Mouse (Mus musculus): ENCODE measurements around the gene Pibf1. TPM values are rescaled to one million over a fixed set of nuclear protein-coding genes. Genes with fewer than 3 reads are reported as not detected.
A peak's percentile ranks its signal among the peaks of the same experiment; 100 is the strongest.

Gene Pibf1
- polyA plus RNA-seq, 2 experiments: 2.8 to 5.6 TPM

GRCm38 (mm10) chr14:99244508-99244907 is 145.3 kb downstream of the Pibf1 start:
- no peak overlapping the region for H3K4me2 ChIP-seq (ENCODE audit: low read depth)
- H3K9me3 ChIP-seq (ENCODE audit: control insufficient read depth, low read length): no peaks in the 10 kb centered on the region
- DNase-seq (ENCODE audit: low read depth in 3 of 3, low spot score in 3 of 3): no peak
- no peak for ATAC-seq (ENCODE audit: insufficient read depth)
- WGBS (ENCODE audit: insufficient replicate concordance): 55% methylated on average over 3 of the region's 3 CpGs
- no peak overlapping the region for H3K9ac ChIP-seq (replicated peaks)
- H3K4me3 ChIP-seq (ENCODE audit: insufficient read depth in 1 of 2, low read depth in 2 of 2, low read length in 2 of 2): no peak overlapping the region
- H3K36me3 ChIP-seq (replicated peaks; ENCODE audit: control insufficient read depth, insufficient read depth, low read depth): no peaks in the 10 kb centered on the region
- TF ChIP-seq EP300 (IDR thresholded peaks at IDR 0.05; ENCODE audit: low read depth) (no peak), CTCF (IDR thresholded peaks at IDR 0.05; ENCODE audit: low read depth) (no peak)
- H3K4me1 ChIP-seq (replicated peaks; ENCODE audit: control insufficient read depth in 2 of 2, insufficient read depth in 2 of 2, low read length in 1 of 2): no peaks in the 10 kb centered on the region
- H3K27me3 ChIP-seq (ENCODE audit: control insufficient read depth, insufficient read depth, low read length): no peaks in the 10 kb centered on the region
- H3K27ac ChIP-seq: no peak overlapping the region

- H3K9me3 ChIP-seq (ENCODE audit: control insufficient read depth, low read length): no peaks in the 10 kb centered on the region
- WGBS (ENCODE audit: insufficient replicate concordance): 88% methylated on average over 12 of the region's 12 CpGs
- DNase-seq (ENCODE audit: low read depth in 3 of 3, low spot score in 3 of 3): no peak
- ATAC-seq (ENCODE audit: insufficient read depth): no peak
- no peak overlapping the region for H3K9ac ChIP-seq (replicated peaks)
- no peaks in the 10 kb centered on the region for H3K27me3 ChIP-seq (ENCODE audit: control insufficient read depth, insufficient read depth, low read length)
- H3K36me3 ChIP-seq (replicated peaks; ENCODE audit: control insufficient read depth, insufficient read depth, low read depth): no peaks in the 10 kb centered on the region
- peaks cover 10 to 18% of the 10 kb centered on the region in 2 experiments; a peak in 3 of 4 replicates for H3K4me1 ChIP-seq (replicated peaks; ENCODE audit: control insufficient read depth in 2 of 2, insufficient read depth in 2 of 2, low read length in 1 of 2)
- no peak overlapping the region for H3K27ac ChIP-seq
- no peak overlapping the region for H3K4me3 ChIP-seq (ENCODE audit: insufficient read depth in 1 of 2, low read depth in 2 of 2, low read length in 2 of 2)
- H3K4me2 ChIP-seq (ENCODE audit: low read depth): no peak overlapping the region
- TF ChIP-seq CTCF (IDR thresholded peaks at IDR 0.05; ENCODE audit: low read depth) (no peak), EP300 (IDR thresholded peaks at IDR 0.05; ENCODE audit: low read depth) (no peak)
These were observed 162.8 kb downstream of the Pibf1 start for GRCm38 (mm10) chr14:99262026-99262425.

- Histone ChIP-seq H3K27me3 (ENCODE audit: control insufficient read depth, insufficient read depth, low read length) (no peaks in the 10 kb centered on the region), H3K4me1 (replicated peaks; ENCODE audit: control insufficient read depth in 2 of 2, insufficient read depth in 2 of 2, low read length in 1 of 2) (peaks cover 10 to 18% of the 10 kb centered on the region in 2 experiments; a peak in 3 of 4 replicates), H3K36me3 (replicated peaks; ENCODE audit: control insufficient read depth, insufficient read depth, low read depth) (no peaks in the 10 kb centered on the region), H3K4me2 (ENCODE audit: low read depth) (no peak overlapping the region; the same call in 1 of the 2 replicates), H3K9ac (replicated peaks) (no peak overlapping the region), H3K9me3 (ENCODE audit: control insufficient read depth, low read length) (no peaks in the 10 kb centered on the region), H3K27ac (no peak overlapping the region; the same call in 1 of the 2 replicates), H3K4me3 (ENCODE audit: insufficient read depth in 1 of 2, low read depth in 2 of 2, low read length in 2 of 2) (no peak overlapping the region)
- DNase-seq (ENCODE audit: low read depth in 3 of 3, low spot score in 3 of 3) (peak; percentile 31 to 35 (median 35)), ATAC-seq (ENCODE audit: insufficient read depth) (peak; percentile 93)
- 23% methylated on average over 6 of the region's 6 CpGs for WGBS (ENCODE audit: insufficient replicate concordance)
- TF ChIP-seq EP300 (IDR thresholded peaks at IDR 0.05; ENCODE audit: low read depth): peak; percentile 75
- TF ChIP-seq CTCF (IDR thresholded peaks at IDR 0.05; ENCODE audit: low read depth): no peak
These were observed 164.6 kb downstream of the Pibf1 start for GRCm38 (mm10) chr14:99263816-99264215.

GRCm38 (mm10) chr14:99265791-99266190 is 166.6 kb downstream of the Pibf1 start:
- WGBS (ENCODE audit: insufficient replicate concordance): 37% methylated on average over 14 of the region's 14 CpGs
- H3K36me3 ChIP-seq (replicated peaks; ENCODE audit: control insufficient read depth, insufficient read depth, low read depth): no peaks in the 10 kb centered on the region
- no peak for DNase-seq (ENCODE audit: low read depth in 3 of 3, low spot score in 3 of 3)
- no peak overlapping the region for H3K4me3 ChIP-seq (ENCODE audit: insufficient read depth in 1 of 2, low read depth in 2 of 2, low read length in 2 of 2)
- peaks cover 10 to 18% of the 10 kb centered on the region in 2 experiments; a peak in 3 of 4 replicates for H3K4me1 ChIP-seq (replicated peaks; ENCODE audit: control insufficient read depth in 2 of 2, insufficient read depth in 2 of 2, low read length in 1 of 2)
- TF ChIP-seq EP300 (IDR thresholded peaks at IDR 0.05; ENCODE audit: low read depth): no peak
- no peak for TF ChIP-seq CTCF (IDR thresholded peaks at IDR 0.05; ENCODE audit: low read depth)
- peak overlapping the region; percentile 8; the same call in 1 of the 2 replicates for H3K4me2 ChIP-seq (ENCODE audit: low read depth)
- no peak overlapping the region for H3K27ac ChIP-seq
- no peaks in the 10 kb centered on the region for H3K27me3 ChIP-seq (ENCODE audit: control insufficient read depth, insufficient read depth, low read length)
- H3K9me3 ChIP-seq (ENCODE audit: control insufficient read depth, low read length): no peaks in the 10 kb centered on the region
- ATAC-seq (ENCODE audit: insufficient read depth): no peak
- H3K9ac ChIP-seq (replicated peaks): no peak overlapping the region

- DNase-seq (ENCODE audit: low read depth in 3 of 3, low spot score in 3 of 3) (no peak), ATAC-seq (ENCODE audit: insufficient read depth) (no peak)
- WGBS (ENCODE audit: insufficient replicate concordance): 65% methylated on average over 5 of the region's 5 CpGs
- Histone ChIP-seq H3K9me3 (ENCODE audit: control insufficient read depth, low read length) (no peaks in the 10 kb centered on the region), H3K9ac (replicated peaks) (no peak overlapping the region), H3K27me3 (ENCODE audit: control insufficient read depth, insufficient read depth, low read length) (no peaks in the 10 kb centered on the region), H3K4me1 (replicated peaks; ENCODE audit: control insufficient read depth in 2 of 2, insufficient read depth in 2 of 2, low read length in 1 of 2) (peaks cover 10 to 18% of the 10 kb centered on the region in 2 experiments; a peak in 3 of 4 replicates), H3K4me3 (ENCODE audit: insufficient read depth in 1 of 2, low read depth in 2 of 2, low read length in 2 of 2) (no peak overlapping the region), H3K27ac (no peak overlapping the region), H3K4me2 (ENCODE audit: low read depth) (no peak overlapping the region), H3K36me3 (replicated peaks; ENCODE audit: control insufficient read depth, insufficient read depth, low read depth) (no peaks in the 10 kb centered on the region)
- TF ChIP-seq EP300 (IDR thresholded peaks at IDR 0.05; ENCODE audit: low read depth): no peak
- TF ChIP-seq CTCF (IDR thresholded peaks at IDR 0.05; ENCODE audit: low read depth): no peak
These were observed 167.5 kb downstream of the Pibf1 start for GRCm38 (mm10) chr14:99266749-99267148.
